Mouse (Mus musculus): ENCODE measurements at regions not wholly inside any gene's neighbourhood (a gene's known extent, or its start where the extent isn't known, plus 50 kb on each side); places are given as distances from the start of the nearest gene placed in this dataset.

DNA sequence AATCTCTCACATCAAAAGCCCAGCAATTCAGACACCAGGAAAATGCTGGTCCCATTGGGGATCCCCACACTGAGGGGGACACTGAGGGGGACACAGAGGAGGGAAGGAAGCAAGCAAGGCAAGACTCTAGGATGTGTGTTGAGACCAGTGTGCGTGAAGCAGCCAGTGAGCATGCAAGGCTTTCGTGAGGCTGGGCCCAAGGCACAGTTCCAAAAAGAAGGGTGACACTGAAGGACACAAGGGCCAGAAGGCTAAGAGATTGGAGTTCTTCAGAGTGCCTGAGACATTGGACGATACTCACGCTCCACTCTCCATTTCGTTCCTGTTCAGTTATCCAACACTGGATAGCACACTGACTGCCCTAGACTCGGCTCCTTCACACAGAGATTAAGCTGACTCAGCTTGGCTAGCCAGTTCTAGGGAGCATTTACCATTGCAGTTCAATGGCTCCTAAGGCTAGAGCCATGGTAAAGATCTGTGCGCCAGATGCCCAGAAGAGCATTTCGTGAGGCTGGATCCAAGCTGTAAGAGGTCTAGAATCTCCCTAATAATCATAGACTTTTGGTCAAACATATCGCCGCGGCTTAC lies 150.1 kb downstream of the Zfp36l1 start:
- no peak for TF ChIP-seq GATA2 (IDR thresholded peaks at IDR 0.05; ENCODE audit: borderline replicate concordance, low read depth, low read length)
- TF ChIP-seq TAL1 (conservative IDR thresholded peaks at IDR 0.05; ENCODE audit: low read depth, low read length) = no peak
- no peak for TF ChIP-seq GATA1 (IDR thresholded peaks at IDR 0.05; ENCODE audit: borderline replicate concordance, low read length)
- TF ChIP-seq POLR2AphosphoS5 (IDR thresholded peaks at IDR 0.05; ENCODE audit: insufficient replicate concordance, low read depth, low read length) = no peak
- no peak for TF ChIP-seq CTCF (IDR thresholded peaks at IDR 0.05; ENCODE audit: low read depth, low read length)
- H3K4me3 ChIP-seq (ENCODE audit: low read depth, low read length) = no peak overlapping the region
- no peaks in the 10 kb centered on the region for H3K9me3 ChIP-seq (replicated peaks)
- DNase-seq (ENCODE audit: low spot score) = no peak
- no peak for ATAC-seq (ENCODE audit: extremely low read depth, insufficient number of reproducible peaks, low FRiP score, poor library complexity, severe bottlenecking)
- H3K36me3 ChIP-seq (replicated peaks) = no peaks in the 10 kb centered on the region
- H3K27me3 ChIP-seq (ENCODE audit: insufficient read depth, low read length) = peaks cover 75% of the 10 kb centered on the region
- peaks cover 42% of the 10 kb centered on the region for H3K4me1 ChIP-seq (ENCODE audit: insufficient read depth, low read depth, low read length)

GRCm38 (mm10) chr12:79961881-79962280 lies 150.9 kb downstream of the Zfp36l1 start:
- H3K27me3 ChIP-seq (ENCODE audit: insufficient read depth, low read length) = peaks cover 69% of the 10 kb centered on the region
- no peaks in the 10 kb centered on the region for H3K9me3 ChIP-seq (replicated peaks)
- TF ChIP-seq TAL1 (conservative IDR thresholded peaks at IDR 0.05; ENCODE audit: low read depth, low read length) (no peak), POLR2AphosphoS5 (IDR thresholded peaks at IDR 0.05; ENCODE audit: insufficient replicate concordance, low read depth, low read length) (no peak), CTCF (IDR thresholded peaks at IDR 0.05; ENCODE audit: low read depth, low read length) (no peak), GATA1 (IDR thresholded peaks at IDR 0.05; ENCODE audit: borderline replicate concordance, low read length) (no peak), GATA2 (IDR thresholded peaks at IDR 0.05; ENCODE audit: borderline replicate concordance, low read depth, low read length) (no peak)
- H3K4me1 ChIP-seq (ENCODE audit: insufficient read depth, low read depth, low read length) = peaks cover 42% of the 10 kb centered on the region
- ATAC-seq (ENCODE audit: extremely low read depth, insufficient number of reproducible peaks, low FRiP score, poor library complexity, severe bottlenecking) = no peak
- H3K4me3 ChIP-seq (ENCODE audit: low read depth, low read length) = no peak overlapping the region
- H3K36me3 ChIP-seq (replicated peaks) = no peaks in the 10 kb centered on the region
- no peak for DNase-seq (ENCODE audit: low spot score)

DNA sequence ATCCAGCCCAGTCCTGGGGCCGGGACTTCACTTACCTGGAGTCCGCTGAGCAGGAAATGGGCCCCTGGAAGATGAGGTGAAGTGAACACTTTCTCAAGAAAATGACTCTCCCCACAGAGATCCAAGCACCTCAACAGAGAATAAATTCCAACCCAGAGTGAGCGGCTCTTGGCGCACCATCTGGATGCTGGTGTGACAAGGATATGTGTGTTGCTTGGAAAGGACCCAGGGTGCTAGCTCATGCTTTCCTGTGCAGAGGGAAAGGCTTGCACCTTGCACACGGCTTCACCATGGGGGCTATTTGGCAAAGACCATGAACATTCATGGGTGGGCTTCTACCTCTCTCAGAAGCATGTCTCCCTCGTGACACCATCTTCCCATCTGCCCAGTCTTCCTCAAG lies 151.7 kb downstream of the Zfp36l1 start:
- no peaks in the 10 kb centered on the region for H3K9me3 ChIP-seq (replicated peaks)
- H3K4me3 ChIP-seq (ENCODE audit: low read depth, low read length) = no peak overlapping the region
- ATAC-seq (ENCODE audit: extremely low read depth, insufficient number of reproducible peaks, low FRiP score, poor library complexity, severe bottlenecking) (no peak), DNase-seq (ENCODE audit: low spot score) (no peak)
- no peaks in the 10 kb centered on the region for H3K36me3 ChIP-seq (replicated peaks)
- peaks cover 66% of the 10 kb centered on the region for H3K27me3 ChIP-seq (ENCODE audit: insufficient read depth, low read length)
- TF ChIP-seq CTCF (IDR thresholded peaks at IDR 0.05; ENCODE audit: low read depth, low read length) = no peak
- TF ChIP-seq GATA2 (IDR thresholded peaks at IDR 0.05; ENCODE audit: borderline replicate concordance, low read depth, low read length) = no peak
- peaks cover 36% of the 10 kb centered on the region for H3K4me1 ChIP-seq (ENCODE audit: insufficient read depth, low read depth, low read length)

- peaks cover 62% of the 10 kb centered on the region for H3K27me3 ChIP-seq (ENCODE audit: insufficient read depth, low read length)
- TF ChIP-seq CTCF (IDR thresholded peaks at IDR 0.05; ENCODE audit: low read depth, low read length) = no peak
- TF ChIP-seq GATA2 (IDR thresholded peaks at IDR 0.05; ENCODE audit: borderline replicate concordance, low read depth, low read length) = no peak
- TF ChIP-seq TAL1 (conservative IDR thresholded peaks at IDR 0.05; ENCODE audit: low read depth, low read length) = no peak
- TF ChIP-seq GATA1 (IDR thresholded peaks at IDR 0.05; ENCODE audit: borderline replicate concordance, low read length) = no peak
- no peak for TF ChIP-seq POLR2AphosphoS5 (IDR thresholded peaks at IDR 0.05; ENCODE audit: insufficient replicate concordance, low read depth, low read length)
- DNase-seq (ENCODE audit: low spot score) = no peak
These were observed 152.4 kb downstream of the Zfp36l1 start for GRCm38 (mm10) chr12:79960446-79960845.

GRCm38 (mm10) chr12:79959540-79960305 lies 153.1 kb downstream of the Zfp36l1 start:
- Histone ChIP-seq H3K36me3 (replicated peaks) (no peaks in the 10 kb centered on the region), H3K4me1 (ENCODE audit: insufficient read depth, low read depth, low read length) (peaks cover 29% of the 10 kb centered on the region), H3K4me3 (ENCODE audit: low read depth, low read length) (no peak overlapping the region), H3K27me3 (ENCODE audit: insufficient read depth, low read length) (peaks cover 61% of the 10 kb centered on the region), H3K9me3 (replicated peaks) (no peaks in the 10 kb centered on the region)
- DNase-seq (ENCODE audit: low spot score) (no peak), ATAC-seq (ENCODE audit: extremely low read depth, insufficient number of reproducible peaks, low FRiP score, poor library complexity, severe bottlenecking) (no peak)
- TF ChIP-seq CTCF (IDR thresholded peaks at IDR 0.05; ENCODE audit: low read depth, low read length) (no peak), GATA2 (IDR thresholded peaks at IDR 0.05; ENCODE audit: borderline replicate concordance, low read depth, low read length) (no peak), POLR2AphosphoS5 (IDR thresholded peaks at IDR 0.05; ENCODE audit: insufficient replicate concordance, low read depth, low read length) (no peak), TAL1 (conservative IDR thresholded peaks at IDR 0.05; ENCODE audit: low read depth, low read length) (no peak), GATA1 (IDR thresholded peaks at IDR 0.05; ENCODE audit: borderline replicate concordance, low read length) (no peak)

More at GRCm38 (mm10) chr12:79960446-79960845, 152.4 kb downstream of the Zfp36l1 start:
- Histone ChIP-seq H3K9me3 (replicated peaks) (no peaks in the 10 kb centered on the region), H3K36me3 (replicated peaks) (no peaks in the 10 kb centered on the region), H3K4me3 (ENCODE audit: low read depth, low read length) (no peak overlapping the region), H3K4me1 (ENCODE audit: insufficient read depth, low read depth, low read length) (peaks cover 30% of the 10 kb centered on the region)
- no peak for ATAC-seq (ENCODE audit: extremely low read depth, insufficient number of reproducible peaks, low FRiP score, poor library complexity, severe bottlenecking)

DNA sequence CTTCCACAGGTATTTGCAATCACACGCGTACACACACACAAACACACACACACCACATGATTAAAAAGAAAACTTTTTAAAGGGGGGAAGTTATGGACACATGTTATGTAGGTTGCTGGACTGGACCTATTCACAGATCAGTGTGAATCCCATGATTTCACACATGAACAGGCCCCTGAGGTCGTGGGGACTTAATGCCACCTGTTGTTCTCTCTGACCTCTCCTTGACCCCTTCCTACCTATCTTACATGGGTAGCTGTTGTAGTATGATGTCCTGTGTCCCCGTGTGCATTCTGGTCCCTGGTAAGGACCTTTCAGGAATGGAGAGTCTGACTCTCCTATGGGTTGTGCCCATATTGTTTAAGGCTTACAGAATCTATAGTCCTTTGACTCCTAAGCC lies 155.6 kb downstream of the Zfp36l1 start:
- peaks cover 21% of the 10 kb centered on the region for H3K4me1 ChIP-seq (ENCODE audit: insufficient read depth, low read depth, low read length)
- no peaks in the 10 kb centered on the region for H3K9me3 ChIP-seq (replicated peaks)
- H3K4me3 ChIP-seq (ENCODE audit: low read depth, low read length) = no peak overlapping the region
- TF ChIP-seq CTCF (IDR thresholded peaks at IDR 0.05; ENCODE audit: low read depth, low read length) (no peak), POLR2AphosphoS5 (IDR thresholded peaks at IDR 0.05; ENCODE audit: insufficient replicate concordance, low read depth, low read length) (no peak), GATA1 (IDR thresholded peaks at IDR 0.05; ENCODE audit: borderline replicate concordance, low read length) (no peak), TAL1 (conservative IDR thresholded peaks at IDR 0.05; ENCODE audit: low read depth, low read length) (no peak), GATA2 (IDR thresholded peaks at IDR 0.05; ENCODE audit: borderline replicate concordance, low read depth, low read length) (no peak)
- peaks cover 44% of the 10 kb centered on the region for H3K27me3 ChIP-seq (ENCODE audit: insufficient read depth, low read length)
- DNase-seq (ENCODE audit: low spot score) (no peak), ATAC-seq (ENCODE audit: extremely low read depth, insufficient number of reproducible peaks, low FRiP score, poor library complexity, severe bottlenecking) (no peak)
- no peaks in the 10 kb centered on the region for H3K36me3 ChIP-seq (replicated peaks)
